Mouse (Mus musculus): Measurements from ENCODE around the gene Rpl41. TPM values are rescaled to one million over a fixed set of nuclear protein-coding genes. Genes with fewer than 3 reads are reported as not detected.

Gene Rpl41
- total RNA-seq (2021) = 1,000 to 10,000 TPM; 2,825 to 2,926 TPM

DNA sequence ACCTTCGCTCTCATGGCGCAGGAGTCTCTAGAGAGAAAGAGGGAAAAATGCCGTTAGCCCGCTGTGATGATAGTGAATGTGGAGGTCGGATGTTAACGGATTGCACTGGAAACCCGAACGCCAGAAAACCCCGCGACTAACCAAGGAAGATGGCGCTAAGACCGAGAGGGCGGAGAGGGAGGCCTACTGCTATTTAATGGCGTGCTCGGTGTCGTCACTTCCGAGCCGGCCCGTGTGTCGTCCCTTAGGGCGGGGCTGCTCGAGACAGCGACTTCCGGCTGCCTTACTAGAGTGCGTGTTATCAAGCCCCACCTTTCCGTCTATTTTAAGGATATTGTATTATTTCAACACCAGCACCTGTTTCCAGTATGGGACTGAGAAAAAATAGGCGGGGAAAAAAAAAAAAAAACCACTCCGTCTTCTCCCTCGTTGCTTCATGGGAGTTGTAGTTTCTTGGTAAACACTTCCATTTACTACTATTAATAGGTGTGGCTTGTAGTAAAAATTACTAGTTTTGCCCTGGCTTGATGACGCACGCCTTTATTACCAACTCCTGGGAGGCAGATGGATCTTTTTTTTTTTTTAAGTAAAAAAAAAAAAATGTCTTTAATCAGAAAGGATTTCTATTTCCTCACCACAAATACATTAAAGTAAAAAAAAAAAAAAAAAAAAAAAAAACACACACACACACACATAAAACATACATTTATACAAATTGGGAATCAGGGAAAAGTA lies at the start of gene Rpl41:
Gene Rpl41 (minus strand): TSS at position 359 of the 735 bp plus-strand sequence.
- DNase-seq = peak; percentile 93
- intact Hi-C loops (cut with DNase I) = no loop called here

GRCm38 (mm10) chr10:128598476-128598875 lies 49.4 kb upstream of the Rpl41 start:
- no peak for DNase-seq
- intact Hi-C loops (cut with DNase I) = no loop called here

GRCm38 (mm10) chr10:128592797-128593196 lies 43.7 kb upstream of the Rpl41 start:
- no peak for DNase-seq
- intact Hi-C loops (cut with DNase I) = no loop called here

- intact Hi-C loops (cut with DNase I) = no loop called here
- DNase-seq = no peak
These were observed 42.3 kb upstream of the Rpl41 start for GRCm38 (mm10) chr10:128591436-128591835.

DNA sequence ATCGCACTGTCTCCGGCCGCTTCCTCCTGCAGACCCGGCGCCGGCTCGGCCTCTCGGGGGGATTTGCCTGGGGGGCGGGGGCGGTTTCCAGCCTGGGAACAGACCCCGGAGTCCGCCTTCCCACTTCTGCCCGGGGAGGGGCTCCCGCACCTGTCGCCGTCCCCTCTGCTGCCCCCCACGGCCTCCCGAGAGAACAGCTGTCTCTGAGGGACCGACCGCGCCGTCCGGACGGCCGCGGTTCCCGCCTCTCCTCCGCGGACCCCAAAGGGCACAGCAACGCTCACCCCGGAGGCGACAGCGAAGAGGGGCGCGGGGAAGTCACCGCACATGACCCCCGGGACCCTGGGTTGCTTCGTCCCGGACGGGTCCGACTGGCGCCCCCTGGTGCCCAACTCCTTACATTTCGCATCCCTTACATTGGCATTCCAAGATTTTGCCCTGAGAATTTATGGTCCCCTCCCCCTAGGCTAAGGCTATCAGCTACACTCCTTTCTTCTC lies 41.1 kb upstream of the Rpl41 start:
- DNase-seq = peak; percentile 72
- intact Hi-C loops (cut with DNase I) = no loop called here

GRCm38 (mm10) chr10:128589464-128590192 lies 40.5 kb upstream of the Rpl41 start, which contains the start of gene Erbb3:
TSS of gene Erbb3 (minus strand) at chr10:128589652.
- intact Hi-C loops (cut with DNase I) = no loop called here
- DNase-seq = peak; percentile 21

GRCm38 (mm10) chr10:128588775-128589463 lies 39.8 kb upstream of the Rpl41 start:
- intact Hi-C loops (cut with DNase I) = no loop called here

DNA sequence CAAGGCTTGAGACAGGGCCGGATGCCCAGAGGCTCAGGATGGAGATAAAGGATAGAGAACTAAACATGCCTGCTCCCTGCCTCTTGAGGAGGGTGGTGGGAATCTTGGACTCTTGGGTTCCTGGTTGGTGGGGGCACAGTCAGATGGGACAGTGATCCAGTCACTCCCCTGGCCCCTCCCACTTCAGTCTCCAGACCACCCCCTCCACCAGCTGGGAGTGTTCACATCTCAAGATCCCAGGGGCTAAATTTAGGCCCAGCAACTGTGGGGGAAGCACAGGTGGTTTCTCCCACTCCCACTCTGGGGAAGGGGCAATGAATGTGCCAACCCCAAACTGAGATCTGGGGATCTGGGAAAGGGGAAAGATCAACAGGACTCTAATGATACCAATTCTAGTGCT lies 39.0 kb upstream of the Rpl41 start:
- intact Hi-C loops (cut with DNase I) = no loop called here
- no peak for DNase-seq

More at GRCm38 (mm10) chr10:128588775-128589463, 39.8 kb upstream of the Rpl41 start:
- no peak for DNase-seq

DNA sequence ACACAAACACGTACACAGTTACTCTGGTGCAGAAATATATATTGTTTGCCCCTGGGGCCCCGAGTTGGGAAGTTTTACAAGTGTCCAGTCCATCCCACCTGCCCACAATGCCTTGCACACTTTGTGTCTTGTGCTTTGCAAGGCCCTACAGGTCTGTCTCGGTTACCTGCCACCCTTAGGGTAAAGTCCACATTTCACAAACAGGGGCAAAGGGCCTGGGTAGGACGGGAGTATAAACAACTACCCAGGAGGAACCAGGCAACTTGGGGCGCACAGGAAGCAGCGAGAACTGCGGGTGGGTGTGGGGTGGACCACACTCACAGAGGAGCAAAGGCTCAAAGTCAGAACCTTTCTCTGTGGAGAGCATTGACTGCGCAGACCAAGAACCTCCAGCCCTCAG lies 38.6 kb upstream of the Rpl41 start:
- intact Hi-C loops (cut with DNase I) = no loop called here
- DNase-seq = no peak

GRCm38 (mm10) chr10:128587120-128587519 lies 38.0 kb upstream of the Rpl41 start:
- intact Hi-C loops (cut with DNase I) = no loop called here

DNA sequence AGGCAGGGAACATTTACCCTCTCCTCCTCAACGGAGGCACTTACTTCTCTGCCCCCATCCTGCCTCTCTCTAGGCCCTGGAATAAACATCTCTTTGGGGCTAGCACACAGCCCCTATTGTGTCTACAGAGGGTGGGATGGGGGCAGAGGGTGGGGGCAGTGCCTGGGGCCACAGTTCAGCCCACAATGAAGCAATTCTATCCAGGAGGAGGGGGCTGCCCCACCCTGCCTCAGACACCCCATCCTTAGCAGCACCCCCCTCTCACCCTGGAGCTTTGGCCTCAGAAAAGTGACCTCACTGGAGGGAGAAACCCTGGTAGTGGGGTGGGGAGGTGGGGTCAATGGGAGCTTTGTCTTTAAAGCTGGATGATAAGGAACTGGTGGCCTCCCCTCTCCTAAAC lies 37.4 kb upstream of the Rpl41 start:
- intact Hi-C loops (cut with DNase I) = no loop called here
- DNase-seq = no peak

More at GRCm38 (mm10) chr10:128587120-128587519, 38.0 kb upstream of the Rpl41 start:
- DNase-seq = no peak

GRCm38 (mm10) chr10:128584386-128584785 lies 35.3 kb upstream of the Rpl41 start:
- no peak for DNase-seq
- intact Hi-C loops (cut with DNase I) = no loop called here

DNA sequence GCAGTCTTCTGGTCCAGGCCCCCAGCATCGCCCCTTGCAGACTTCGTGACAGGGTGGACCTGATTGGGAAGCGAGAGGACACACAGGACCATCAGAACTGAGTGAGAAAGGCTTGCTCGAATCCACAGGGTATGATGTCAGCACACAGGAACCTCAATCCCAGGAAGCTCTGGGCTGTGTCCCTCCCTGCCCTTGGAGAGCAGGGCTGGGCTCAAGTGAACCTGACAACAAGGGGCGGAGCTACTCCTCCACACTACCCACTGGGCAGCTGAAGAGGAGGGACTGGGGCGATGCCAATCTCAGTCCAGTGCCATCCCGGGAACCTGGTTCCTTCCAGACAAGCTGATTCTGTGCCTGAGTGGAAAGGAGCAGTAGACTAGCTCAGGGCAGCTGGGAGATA lies 34.5 kb upstream of the Rpl41 start:
- peak; percentile 24 for DNase-seq
- intact Hi-C loops (cut with DNase I) = no loop called here

DNA sequence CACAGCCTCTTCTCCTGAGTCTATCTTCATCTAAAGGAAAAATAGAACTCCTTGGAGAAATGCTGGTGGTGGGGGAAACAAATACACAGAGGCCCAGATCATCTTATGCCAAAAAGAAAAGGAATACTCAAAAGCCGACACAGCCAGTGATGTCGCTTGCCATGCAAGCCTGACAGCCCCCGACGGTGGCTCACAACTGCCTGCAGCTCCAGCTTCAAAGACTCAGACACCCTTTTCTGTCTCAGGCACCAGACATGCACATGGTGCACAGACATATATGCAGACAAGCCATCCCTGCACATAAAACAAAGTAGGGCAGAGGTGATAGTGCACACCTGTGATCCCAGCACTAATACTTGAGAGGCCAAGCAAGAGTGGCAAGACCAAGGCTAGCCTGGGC lies 30.6 kb upstream of the Rpl41 start:
- intact Hi-C loops (cut with DNase I) = no loop called here
- no peak for DNase-seq

DNA sequence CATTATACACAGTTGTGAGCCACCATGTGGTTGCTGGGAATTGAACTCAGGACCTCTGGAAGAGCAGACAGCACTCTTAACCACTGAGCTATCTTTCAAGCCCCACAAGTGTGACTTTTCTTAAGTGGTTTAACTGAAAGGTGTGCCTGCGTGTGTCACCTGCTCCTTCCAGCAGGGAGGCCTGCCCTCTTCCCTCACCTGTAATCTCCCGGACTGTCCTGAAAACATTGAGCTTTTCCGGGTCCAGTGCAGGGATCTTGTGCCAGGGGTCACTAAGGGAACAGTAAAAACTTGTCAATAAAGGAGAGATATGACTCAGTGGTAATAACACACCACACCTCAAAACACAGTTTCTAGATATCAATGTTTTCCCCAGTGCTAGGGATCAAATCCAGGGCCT lies 30.2 kb upstream of the Rpl41 start:
- intact Hi-C loops (cut with DNase I) = no loop called here
- no peak for DNase-seq

DNA sequence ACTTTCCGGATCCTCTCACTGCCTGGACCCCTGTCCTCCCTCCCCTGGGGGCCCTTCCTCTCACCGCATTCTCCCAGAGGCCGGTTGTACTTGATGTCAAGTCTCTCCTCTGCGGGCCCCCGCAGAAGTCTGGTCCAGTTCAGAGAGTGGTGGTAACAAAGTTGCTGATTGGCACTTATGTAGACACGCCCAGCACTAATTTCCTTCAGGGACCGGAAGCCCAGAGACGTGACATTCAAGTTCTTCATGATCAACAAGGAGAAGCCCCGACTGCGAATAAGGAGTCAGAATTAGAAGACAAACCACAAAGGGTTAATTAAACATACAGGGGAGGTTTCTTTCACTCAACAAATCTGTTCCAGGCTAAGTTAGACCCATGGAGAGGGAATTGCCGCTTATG lies 29.2 kb upstream of the Rpl41 start:
- no peak for DNase-seq

DNA sequence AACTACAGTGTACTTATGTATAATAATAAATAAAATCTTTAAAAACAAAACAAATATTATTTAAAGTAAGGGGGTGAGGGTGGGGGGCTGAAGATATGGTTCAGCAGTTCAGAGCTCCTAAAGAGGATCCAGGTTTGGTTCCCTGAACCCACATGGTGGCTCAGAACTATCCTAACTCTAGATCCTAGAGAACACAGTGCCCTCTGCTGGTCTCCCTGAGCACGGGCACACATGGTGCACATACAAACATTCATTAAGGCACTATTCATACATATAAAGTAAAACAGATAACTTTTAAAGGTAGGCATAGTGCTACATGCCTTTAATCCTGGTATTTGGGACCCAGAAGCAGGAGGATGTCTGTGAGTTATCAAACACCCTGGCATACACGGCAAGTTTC lies 26.0 kb upstream of the Rpl41 start:
- no peak for DNase-seq
- intact Hi-C loops (cut with DNase I) = no loop called here

More for the DNA sequence above, 29.2 kb upstream of the Rpl41 start:
- intact Hi-C loops (cut with DNase I) = no loop called here

- intact Hi-C loops (cut with DNase I) = loop anchor here (10.0 kb wide), 1 partner anchor 109 kb away; the partner anchor contains the start of gene Suox
- DNase-seq = peak; percentile 99
These were observed 16.9 kb upstream of the Rpl41 start, which contains the start of gene Pa2g4 for GRCm38 (mm10) chr10:128565788-128566531. TSS of gene Pa2g4 (minus strand) at chr10:128565987.

DNA sequence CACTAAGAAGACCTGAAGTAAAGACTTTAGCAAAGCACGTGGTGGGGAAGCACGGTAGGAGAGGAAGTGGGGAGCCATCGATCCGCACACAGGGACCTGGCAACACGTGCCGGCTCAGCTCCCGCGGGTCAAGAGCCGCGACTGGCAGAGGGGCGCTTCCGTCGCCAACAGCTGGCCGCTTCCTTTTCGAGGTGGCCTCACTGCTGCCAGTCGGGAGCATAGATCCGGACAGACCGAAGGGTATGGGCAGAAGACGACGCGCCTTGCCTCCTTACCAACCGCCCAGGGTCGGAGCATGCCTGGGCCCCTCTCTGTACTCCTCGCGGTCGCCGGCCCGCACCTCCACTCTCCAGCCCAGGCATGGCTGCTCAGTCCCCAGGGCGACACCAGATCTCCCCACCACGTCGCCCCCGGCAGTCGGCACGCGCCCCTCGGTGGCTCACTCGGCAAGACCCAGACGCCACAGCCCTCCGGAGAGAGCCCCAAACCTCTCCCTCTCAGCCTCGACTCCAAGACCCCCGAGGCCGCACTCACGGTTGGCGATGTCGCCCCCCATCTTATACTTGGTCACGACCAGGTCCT lies 16.2 kb upstream of the Rpl41 start:
- DNase-seq = no peak
- intact Hi-C loops (cut with DNase I) = loop anchor here (10.0 kb wide), 1 partner anchor 110 kb away; the partner anchor contains the start of gene Suox

DNA sequence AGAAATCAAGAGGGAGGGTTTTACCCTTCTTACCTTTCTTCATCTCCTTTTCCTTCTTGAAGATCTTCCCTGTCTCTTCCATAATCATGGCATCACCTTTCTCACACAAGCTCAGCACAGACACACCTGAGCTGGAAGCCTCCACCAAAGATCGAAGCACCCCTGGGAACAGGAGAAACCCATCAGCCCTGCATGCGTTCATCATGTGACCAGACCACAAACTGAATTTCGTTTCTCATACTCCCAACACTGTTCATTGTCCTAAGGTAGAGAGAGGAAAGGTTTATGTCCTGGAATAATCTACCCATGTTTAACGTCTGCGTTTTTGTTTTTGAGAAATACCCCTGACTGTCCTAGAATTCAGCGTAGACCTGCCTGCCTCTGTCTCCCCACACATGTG lies 14.4 kb upstream of the Rpl41 start:
- intact Hi-C loops (cut with DNase I) = loop anchor here (10.0 kb wide), 1 partner anchor 111 kb away; the partner anchor contains the start of gene Suox
- no peak for DNase-seq

All from left cerebral cortex, postnatal 4 days (tissue).